Mouse (Mus musculus) bone marrow, adult 2 months (tissue): ENCODE measurements around the gene Selenon. TPM values are rescaled to one million over a fixed set of nuclear protein-coding genes. Genes with fewer than 3 reads are reported as not detected.

Experiments used
- H3K27ac ChIP-seq: fragments of 200-500 bp; 2 replicates; pipeline ENCODE4 v1.5.1; 2012; ENCODE audit warnings: low read depth, mild to moderate bottlenecking, control low read depth, inconsistent platforms, low read length; ENCODE audit not compliant: control insufficient read depth, poor library complexity, insufficient read depth
- H3K4me1 ChIP-seq: fragments of 200-500 bp; 2 replicates; pipeline ENCODE4 v1.6.1; 2011; ENCODE audit warnings: low read length; ENCODE audit not compliant: control insufficient read depth, insufficient read depth
- H3K4me3 ChIP-seq: fragments of 200-500 bp; replicated peaks from 2 replicates; pipeline ENCODE3; 2011; ENCODE audit warnings: mild to moderate bottlenecking, low read depth, low read length, control low read depth; ENCODE audit not compliant: control insufficient read depth
- CTCF ChIP-seq: fragments of 200-500 bp; IDR thresholded peaks from 2 replicates; pipeline ENCODE4 v1.5.1; 2011; ENCODE audit warnings: low read length, control low read depth; ENCODE audit not compliant: control insufficient read depth, insufficient read depth
- POLR2A ChIP-seq: fragments of 200-500 bp; IDR thresholded peaks from 2 replicates; pipeline ENCODE4 v1.6.1; 2011; ENCODE audit warnings: low read depth, mild to moderate bottlenecking, control low read depth, low read length, borderline replicate concordance; ENCODE audit not compliant: control insufficient read depth
- WGBS: fragments of 180-500 bp; shearing (Covaris S2); methylation state at CpG from one replicate; pipeline ENCODE4 v1.1.7; 2018; 5-methylcytosine and 5-hydroxymethylcytosine counted together
- polyA plus RNA-seq: library from polyadenylated mRNA; stranded (reverse); fragments of >200 nt; gene quantifications from 2 replicates; pipeline ENCODE4 v1.2.4, GENCODE M21; 2011; ENCODE audit warnings: low replicate concordance; ENCODE audit not compliant: missing spikeins, insufficient read depth, insufficient read length

Gene Selenon
- polyA plus RNA-seq, 1 experiment: 8.4 TPM

- Histone ChIP-seq H3K27ac (no peak overlapping the region), H3K4me1 (peaks cover 2% of the 10 kb centered on the region), H3K4me3 (no peak overlapping the region)
- 86% methylated on average over 4 of the region's 4 CpGs for WGBS
- TF ChIP-seq CTCF: no peak
- TF ChIP-seq POLR2A: no peak
Measured at GRCm38 (mm10) chr4:134533421-134533820, 18.5 kb downstream of the Selenon start.

GRCm38 (mm10) chr4:134532928-134533327 lies 19.0 kb downstream of the Selenon start:
- Histone ChIP-seq H3K4me3 (no peak overlapping the region), H3K4me1 (peaks cover 2% of the 10 kb centered on the region), H3K27ac (no peak overlapping the region)
- 66% methylated on average over 4 of the region's 4 CpGs for WGBS
- TF ChIP-seq POLR2A (no peak), CTCF (no peak)

- TF ChIP-seq POLR2A (no peak), CTCF (no peak)
Measured at GRCm38 (mm10) chr4:134526220-134526619, 25.7 kb downstream of the Selenon start.

GRCm38 (mm10) chr4:134525806-134526205 lies 26.2 kb downstream of the Selenon start:
- Histone ChIP-seq H3K27ac (peak overlapping the region; percentile 11; the same call in 1 of the 2 replicates), H3K4me1 (peaks cover 2% of the 10 kb centered on the region; the same call in 1 of the 2 replicates), H3K4me3 (no peak overlapping the region)
- WGBS: 76% methylated on average over 5 of the region's 5 CpGs
- TF ChIP-seq CTCF: no peak
- no peak for TF ChIP-seq POLR2A

More at GRCm38 (mm10) chr4:134526220-134526619, 25.7 kb downstream of the Selenon start:
- Histone ChIP-seq H3K4me1 (peaks cover 2% of the 10 kb centered on the region; the same call in 1 of the 2 replicates), H3K27ac (peak overlapping the region; percentile 11; the same call in 1 of the 2 replicates), H3K4me3 (no peak overlapping the region)
- WGBS: 31% methylated on average over 5 of the region's 5 CpGs

- WGBS: 84% methylated on average over 4 of the region's 4 CpGs
- Histone ChIP-seq H3K27ac (no peak overlapping the region), H3K4me1 (peaks cover 2% of the 10 kb centered on the region; the same call in 1 of the 2 replicates), H3K4me3 (no peak overlapping the region)
- TF ChIP-seq CTCF: no peak
- TF ChIP-seq POLR2A: no peak
Measured at GRCm38 (mm10) chr4:134523447-134523846, 28.5 kb downstream of the Selenon start.

GRCm38 (mm10) chr4:134519281-134519680 lies 32.7 kb downstream of the Selenon start:
- H3K27ac ChIP-seq: no peak overlapping the region
- TF ChIP-seq POLR2A: no peak
- TF ChIP-seq CTCF: no peak
- H3K4me1 ChIP-seq: no peaks in the 10 kb centered on the region
- no peak overlapping the region for H3K4me3 ChIP-seq

GRCm38 (mm10) chr4:134518541-134518940 lies 33.4 kb downstream of the Selenon start:
- 86% methylated on average over 4 of the region's 4 CpGs for WGBS
- no peak for TF ChIP-seq POLR2A
- TF ChIP-seq CTCF: no peak
- Histone ChIP-seq H3K4me3 (no peak overlapping the region), H3K27ac (no peak overlapping the region), H3K4me1 (peaks cover 1% of the 10 kb centered on the region; the same call in 1 of the 2 replicates)

GRCm38 (mm10) chr4:134517719-134518118 lies 34.2 kb downstream of the Selenon start:
- 72% methylated on average over 10 of the region's 10 CpGs for WGBS
- Histone ChIP-seq H3K4me3 (no peak overlapping the region), H3K4me1 (peaks cover 1% of the 10 kb centered on the region; the same call in 1 of the 2 replicates), H3K27ac (no peak overlapping the region)
- TF ChIP-seq POLR2A (no peak), CTCF (no peak)

GRCm38 (mm10) chr4:134516981-134517380 lies 35.0 kb downstream of the Selenon start:
- WGBS: 82% methylated on average over 8 of the region's 8 CpGs
- H3K4me3 ChIP-seq: no peak overlapping the region
- no peak for TF ChIP-seq CTCF
- TF ChIP-seq POLR2A: no peak
- H3K4me1 ChIP-seq: peaks cover 1% of the 10 kb centered on the region; the same call in 1 of the 2 replicates
- no peak overlapping the region for H3K27ac ChIP-seq
